Comparison of ENCODE assay signal across 13 mouse cellular contexts in genomic region chr2:62231271-62231670, GRCm38 (mm10).
"Had no signal": no experiment of that assay in that cellular context is flagged by ENCODE, and none has a peak within 500 bp of the region (broad histone marks: within the 10 kb centered on the region; RNA-seq: fewer than 3 reads in every experiment).

No protein-coding gene starts in this region.

- H3K4me2 ChIP-seq: limb, embryonic 12.5 days; liver, embryonic 13.5 days; lung, embryonic 15.5 days; neural tube, embryonic 15.5 days had no signal

- H3K4me3 ChIP-seq: limb, embryonic 12.5 days; liver, embryonic 13.5 days; lung, embryonic 15.5 days; myocyte; neural tube, embryonic 15.5 days had no signal

- H3K27me3 ChIP-seq: limb, embryonic 12.5 days; liver, embryonic 13.5 days; lung, embryonic 15.5 days; neural tube, embryonic 15.5 days had no signal

- DNase-seq: kidney, postnatal 25 days; liver; liver, embryonic 13.5 days; liver, postnatal 0 days; lung, postnatal 14 days; midbrain, embryonic 14.5 days; right cerebral cortex, adult 18-20 months; right cerebral cortex, postnatal 25 days; thymus, postnatal 36 days had no signal

- ATAC-seq: liver, postnatal 0 days had no signal

- H3K9me3 ChIP-seq: limb, embryonic 12.5 days; liver, embryonic 13.5 days; lung, embryonic 15.5 days; neural tube, embryonic 15.5 days had no signal

- H3K27ac ChIP-seq: limb, embryonic 12.5 days; liver, embryonic 13.5 days; lung, embryonic 15.5 days; neural tube, embryonic 15.5 days had no signal

- H3K9ac ChIP-seq: limb, embryonic 12.5 days; liver, embryonic 13.5 days; liver, postnatal 0 days; lung, embryonic 15.5 days; neural tube, embryonic 15.5 days had no signal

- H3K4me1 ChIP-seq: limb, embryonic 12.5 days; liver, embryonic 13.5 days; lung, embryonic 15.5 days; neural tube, embryonic 15.5 days had no signal

- H3K36me3 ChIP-seq: limb, embryonic 12.5 days; liver, embryonic 13.5 days; lung, embryonic 15.5 days; neural tube, embryonic 15.5 days had no signal
